Mouse (Mus musculus) kidney, adult 2 months (tissue): ENCODE measurements around the gene Trak1.

ENCODE experiments used
- CTCF ChIP-seq: fragments of 200-500 bp; conservative IDR thresholded peaks from 2 replicates; pipeline ENCODE4 v1.5.1; 2011; ENCODE audit warnings: low read depth, mild to moderate bottlenecking, control low read depth, low read length, moderate library complexity, mixed read lengths; ENCODE audit not compliant: insufficient read depth, insufficient read length
- POLR2A ChIP-seq: fragments of 200-500 bp; IDR thresholded peaks from one replicate; pipeline ENCODE4 v1.6.1; 2011; ENCODE audit warnings: low read depth, low read length, control low read depth

GRCm38 (mm10) chr9:121371346-121371891 lies 74.1 kb downstream of the Trak1 start:
- TF ChIP-seq CTCF (no peak), POLR2A (no peak)
